Mouse (Mus musculus): ENCODE measurements around the gene Neurl2.

Neurl2 gene

GRCm38 (mm10) chr2:164817206-164817605, 16.1 kb downstream of the Neurl2 start:
- no peak for DNase-seq (ENCODE audit: low read depth)

- DNase-seq (ENCODE audit: low read depth) = no peak
Measured at GRCm38 (mm10) chr2:164815821-164816220, 17.4 kb downstream of the Neurl2 start.

- DNase-seq (ENCODE audit: low read depth) = no peak
Measured at GRCm38 (mm10) chr2:164815348-164815747, 17.9 kb downstream of the Neurl2 start.

GRCm38 (mm10) chr2:164813557-164813956, 19.7 kb downstream of the Neurl2 start:
- no peak for DNase-seq (ENCODE audit: low read depth)

GRCm38 (mm10) chr2:164806614-164807013, 26.6 kb downstream of the Neurl2 start:
- DNase-seq (ENCODE audit: low read depth) = no peak

- DNase-seq (ENCODE audit: low read depth) = no peak
Measured at GRCm38 (mm10) chr2:164805332-164805718, 27.9 kb downstream of the Neurl2 start.

- DNase-seq (ENCODE audit: low read depth) = peak; percentile 100
Measured at GRCm38 (mm10) chr2:164804533-164805331, 28.5 kb downstream of the Neurl2 start, which contains the start of the genes Acot8 and Zswim3. TSS of gene Acot8 (minus strand) at chr2:164804882. TSS of gene Zswim3 (plus strand) at chr2:164805098.

GRCm38 (mm10) chr2:164803921-164804313, 29.3 kb downstream of the Neurl2 start:
- peak; percentile 37 for DNase-seq (ENCODE audit: low read depth)

GRCm38 (mm10) chr2:164803201-164803920, 29.9 kb downstream of the Neurl2 start:
- DNase-seq (ENCODE audit: low read depth) = no peak

GRCm38 (mm10) chr2:164800252-164801004, 32.8 kb downstream of the Neurl2 start:
- no peak for DNase-seq (ENCODE audit: low read depth)

GRCm38 (mm10) chr2:164798554-164798953, 34.7 kb downstream of the Neurl2 start:
- peak; percentile 50 for DNase-seq (ENCODE audit: low read depth)

GRCm38 (mm10) chr2:164795868-164796267, 37.4 kb downstream of the Neurl2 start:
- no peak for DNase-seq (ENCODE audit: low read depth)

GRCm38 (mm10) chr2:164794293-164794692, 39.0 kb downstream of the Neurl2 start:
- peak; percentile 88 for DNase-seq (ENCODE audit: low read depth)

- peak; percentile 53 for DNase-seq (ENCODE audit: low read depth)
Measured at GRCm38 (mm10) chr2:164793772-164794171, 39.5 kb downstream of the Neurl2 start.

GRCm38 (mm10) chr2:164793236-164793635, 40.0 kb downstream of the Neurl2 start:
- DNase-seq (ENCODE audit: low read depth) = peak; percentile 74

GRCm38 (mm10) chr2:164792400-164793190, 40.7 kb downstream of the Neurl2 start:
- DNase-seq (ENCODE audit: low read depth) = no peak

- no peak for DNase-seq (ENCODE audit: low read depth)
Measured at GRCm38 (mm10) chr2:164791841-164792261, 41.4 kb downstream of the Neurl2 start.

GRCm38 (mm10) chr2:164790451-164790850, 42.8 kb downstream of the Neurl2 start:
- no peak for DNase-seq (ENCODE audit: low read depth)

GRCm38 (mm10) chr2:164788411-164788810, 44.8 kb downstream of the Neurl2 start:
- no peak for DNase-seq (ENCODE audit: low read depth)

GRCm38 (mm10) chr2:164787779-164788178, 45.5 kb downstream of the Neurl2 start:
- DNase-seq (ENCODE audit: low read depth) = no peak

GRCm38 (mm10) chr2:164787032-164787431, 46.2 kb downstream of the Neurl2 start:
- DNase-seq (ENCODE audit: low read depth) = no peak
